Mouse (Mus musculus): ENCODE data around the gene Inca1.

Gene Inca1

GRCm38 (mm10) chr11:70701984-70702733 is 2.2 kb upstream of the Inca1 start:
- no peak for DNase-seq (ENCODE audit: low spot score)

- no peak for DNase-seq (ENCODE audit: low spot score)
Observed at GRCm38 (mm10) chr11:70701221-70701955, 1.4 kb upstream of the Inca1 start.

- DNase-seq (ENCODE audit: low spot score) = peak; percentile 82
Observed at GRCm38 (mm10) chr11:70700613-70701012, 658 bp upstream of the Inca1 start.

GRCm38 (mm10) chr11:70699051-70699450 is 904 bp downstream of the Inca1 start:
- DNase-seq (ENCODE audit: low spot score) = no peak

GRCm38 (mm10) chr11:70697376-70697775 is 2.6 kb downstream of the Inca1 start:
- no peak for DNase-seq (ENCODE audit: low spot score)

- no peak for DNase-seq (ENCODE audit: low spot score)
Observed at GRCm38 (mm10) chr11:70693504-70693903, 6.5 kb downstream of the Inca1 start.

GRCm38 (mm10) chr11:70689578-70689977 is 10.4 kb downstream of the Inca1 start:
- DNase-seq (ENCODE audit: low spot score) = no peak

GRCm38 (mm10) chr11:70688372-70688771 is 11.6 kb downstream of the Inca1 start:
- DNase-seq (ENCODE audit: low spot score) = no peak

GRCm38 (mm10) chr11:70687601-70688199 is 12.3 kb downstream of the Inca1 start, which contains the start of gene Camta2:
Gene Camta2, minus strand, starts transcription at chr11:70688105.
- peak; percentile 94 for DNase-seq (ENCODE audit: low spot score)

GRCm38 (mm10) chr11:70686901-70687566 is 12.9 kb downstream of the Inca1 start:
- peak; percentile 57 for DNase-seq (ENCODE audit: low spot score)

GRCm38 (mm10) chr11:70683640-70684039 is 16.3 kb downstream of the Inca1 start:
- DNase-seq (ENCODE audit: low spot score) = no peak

GRCm38 (mm10) chr11:70681897-70682581 is 17.9 kb downstream of the Inca1 start:
- DNase-seq (ENCODE audit: low spot score) = no peak

- no peak for DNase-seq (ENCODE audit: low spot score)
Observed at GRCm38 (mm10) chr11:70681170-70681569, 18.8 kb downstream of the Inca1 start.

GRCm38 (mm10) chr11:70679894-70680293 is 20.1 kb downstream of the Inca1 start:
- DNase-seq (ENCODE audit: low spot score) = no peak

- DNase-seq (ENCODE audit: low spot score) = no peak
Observed at GRCm38 (mm10) chr11:70679361-70679760, 20.6 kb downstream of the Inca1 start.

- DNase-seq (ENCODE audit: low spot score) = no peak
Observed at GRCm38 (mm10) chr11:70678576-70678975, 21.4 kb downstream of the Inca1 start.

GRCm38 (mm10) chr11:70678092-70678491 is 21.9 kb downstream of the Inca1 start:
- no peak for DNase-seq (ENCODE audit: low spot score)

GRCm38 (mm10) chr11:70674501-70674900 is 25.5 kb downstream of the Inca1 start:
- no peak for DNase-seq (ENCODE audit: low spot score)

GRCm38 (mm10) chr11:70674014-70674413 is 25.9 kb downstream of the Inca1 start:
- no peak for DNase-seq (ENCODE audit: low spot score)

GRCm38 (mm10) chr11:70671333-70672047 is 28.5 kb downstream of the Inca1 start:
- no peak for DNase-seq (ENCODE audit: low spot score)

- no peak for DNase-seq (ENCODE audit: low spot score)
Observed at GRCm38 (mm10) chr11:70670483-70670882, 29.5 kb downstream of the Inca1 start.

All from testis, postnatal 10 days (tissue).